Mouse (Mus musculus) forebrain, postnatal 0 days (tissue): ENCODE measurements around the gene Tmcc1. TPM values are rescaled to one million over a fixed set of nuclear protein-coding genes. Genes with fewer than 3 reads are reported as not detected.

Experiments used
- ATAC-seq: fragments of 200-750 bp; cut with Nextera tagmentation; 2 replicates; pipeline ENCODE4 v1.8.0; 2017; ENCODE audit warnings: mild to moderate bottlenecking, moderate library complexity
- DNase-seq: peaks from one replicate; pipeline ENCODE4 v3.0.0-alpha.2; 2015
- H3K27ac ChIP-seq: fragments of 300-500 bp; sonication (generic); 2 replicates; pipeline ENCODE4 v1.5.1; 2014; ENCODE audit warnings: low read depth, mild to moderate bottlenecking, antibody characterized with exemption, low read length, moderate library complexity, mixed read lengths
- H3K27me3 ChIP-seq: fragments of 300-500 bp; sonication (generic); 2 replicates; pipeline ENCODE4 v1.6.1; 2014; ENCODE audit warnings: mild to moderate bottlenecking, low read length, mixed read lengths; ENCODE audit not compliant: insufficient read depth
- H3K36me3 ChIP-seq: fragments of 300-500 bp; sonication (generic); 2 replicates; pipeline ENCODE4 v1.6.1; 2014; ENCODE audit warnings: mild to moderate bottlenecking, moderate library complexity; ENCODE audit not compliant: insufficient read depth
- H3K4me1 ChIP-seq: fragments of 300-500 bp; sonication (generic); 2 replicates; pipeline ENCODE4 v1.6.1; 2014; ENCODE audit warnings: antibody characterized with exemption; ENCODE audit not compliant: insufficient read depth
- H3K4me2 ChIP-seq: fragments of 300-500 bp; sonication (generic); 2 replicates; pipeline ENCODE4 v1.6.1; 2014; ENCODE audit warnings: low read depth, mild to moderate bottlenecking, moderate library complexity
- H3K4me3 ChIP-seq: fragments of 300-500 bp; sonication (generic); 2 replicates; pipeline ENCODE4 v1.5.1; 2014; ENCODE audit warnings: low read depth, low read length, mixed read lengths
- H3K9ac ChIP-seq: fragments of 300-500 bp; sonication (generic); 2 replicates; pipeline ENCODE4 v1.6.1; 2014; ENCODE audit warnings: mild to moderate bottlenecking
- H3K9me3 ChIP-seq: fragments of 300-500 bp; sonication (generic); 2 replicates; pipeline ENCODE4 v1.6.1; 2016; ENCODE audit warnings: low read length
- CTCF ChIP-seq: sonication (generic); IDR thresholded peaks from 2 replicates; pipeline ENCODE4 v1.5.1; 2016; ENCODE audit warnings: antibody characterized with exemption, control low read depth, low read depth
- WGBS: fragments of 180-500 bp; shearing (Covaris S2); extraction: QIAGEN DNeasy Blood & Tissue Kit; methylation state at CpG from one replicate; pipeline ENCODE4 v1.1.7; 2014; 5-methylcytosine and 5-hydroxymethylcytosine counted together
- polyA plus RNA-seq: library from polyadenylated mRNA; unstranded; fragments of >200 nt; fragmentation: Nextera tagmentation; extraction: Ambion mirVana; gene quantifications from 2 replicates; pipeline ENCODE4 v1.2.1, GENCODE M21; 2015
- total RNA-seq: library from RNA; depleted of rRNA; stranded (reverse); fragments of >200 nt; gene quantifications from 2 replicates; pipeline ENCODE4 v1.2.3, GENCODE M21; 2014

Tmcc1 gene
- total and polyA plus RNA-seq, 2 experiments from 2014 or later = 13.6 to 48.2 TPM

DNA sequence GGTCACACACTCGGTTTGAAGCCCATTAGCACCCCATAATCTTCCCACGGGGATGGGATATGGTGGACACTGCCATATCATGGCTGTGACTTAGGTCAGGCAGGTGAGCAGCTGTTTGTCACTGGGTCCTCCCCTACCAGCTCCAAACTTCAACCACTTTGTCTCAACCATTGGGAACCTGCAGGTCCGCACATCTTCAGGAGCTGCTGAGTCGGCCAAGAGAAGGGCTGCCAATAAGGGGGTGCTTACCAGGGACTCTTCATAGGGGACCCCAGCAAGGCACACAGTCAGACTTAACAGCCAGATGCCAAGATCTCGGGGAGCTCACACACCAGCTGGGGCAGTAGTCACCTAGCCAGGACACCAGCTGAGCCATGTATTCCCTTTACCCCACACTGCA is 192.4 kb downstream of the Tmcc1 start:
- H3K27me3 ChIP-seq = no peaks in the 10 kb centered on the region
- ATAC-seq (no peak), DNase-seq (no peak)
- no peak overlapping the region for H3K4me3 ChIP-seq
- no peaks in the 10 kb centered on the region for H3K36me3 ChIP-seq
- H3K9me3 ChIP-seq = no peaks in the 10 kb centered on the region
- H3K9ac ChIP-seq = no peak overlapping the region
- no peak for TF ChIP-seq CTCF
- H3K27ac ChIP-seq = no peak overlapping the region
- 89% methylated on average over 5 of the region's 5 CpGs for WGBS
- no peak overlapping the region for H3K4me2 ChIP-seq
- no peaks in the 10 kb centered on the region for H3K4me1 ChIP-seq

DNA sequence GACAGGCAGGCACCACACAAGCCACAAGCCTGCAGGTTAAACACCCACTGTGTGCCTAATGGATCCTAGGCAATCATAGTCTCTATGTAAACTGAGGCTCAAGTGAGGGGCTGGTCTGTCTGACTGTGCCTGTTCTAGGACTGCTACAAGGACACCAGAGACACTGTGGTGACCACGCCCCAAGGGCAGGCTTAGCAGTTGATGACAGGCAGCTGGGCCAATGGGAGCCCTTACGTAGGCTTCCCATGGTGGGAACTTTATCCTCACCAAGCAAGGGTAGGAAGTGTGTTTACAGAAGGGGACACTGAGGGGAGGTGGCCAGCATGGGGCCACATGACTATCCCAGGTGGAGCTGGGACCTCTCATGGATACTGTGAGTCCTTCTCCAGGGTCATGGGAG is 194.1 kb downstream of the Tmcc1 start:
- 0 out of 2 replicates have a peak, but pooled peaks cover 2% of the 10 kb centered on the region for H3K27me3 ChIP-seq
- ATAC-seq = no peak
- H3K9me3 ChIP-seq = no peaks in the 10 kb centered on the region
- DNase-seq = no peak
- no peak overlapping the region for H3K4me3 ChIP-seq
- H3K4me1 ChIP-seq = peaks cover under 1% of the 10 kb centered on the region; the same call in 1 of the 2 replicates
- H3K36me3 ChIP-seq = no peaks in the 10 kb centered on the region
- H3K27ac ChIP-seq = no peak overlapping the region
- WGBS = 87% methylated on average over 2 of the region's 2 CpGs
- H3K9ac ChIP-seq = no peak overlapping the region
- no peak for TF ChIP-seq CTCF
- H3K4me2 ChIP-seq = no peak overlapping the region

DNA sequence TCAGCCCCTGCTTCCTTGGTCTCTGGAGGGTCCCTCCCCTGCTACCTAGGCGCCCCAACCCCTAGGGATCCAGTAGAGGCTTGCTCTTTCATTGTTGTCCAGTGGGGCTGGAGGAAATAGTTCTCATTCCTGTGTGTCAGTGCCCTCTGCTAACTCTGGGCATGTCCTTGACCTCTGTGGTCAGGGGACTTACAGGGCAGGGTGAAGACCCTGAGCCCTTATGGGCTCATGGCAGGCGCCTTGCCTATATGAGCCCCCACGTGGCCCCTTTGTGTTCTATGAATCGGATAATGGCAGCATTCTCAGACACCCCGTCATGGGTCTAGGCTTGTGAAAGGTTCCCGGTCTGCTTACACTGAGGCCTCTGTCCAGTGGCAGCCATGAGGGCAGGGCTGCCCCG is 194.5 kb downstream of the Tmcc1 start:
- Histone ChIP-seq H3K9ac (no peak overlapping the region), H3K9me3 (no peaks in the 10 kb centered on the region), H3K4me3 (no peak overlapping the region), H3K36me3 (no peaks in the 10 kb centered on the region), H3K27me3 (0 out of 2 replicates have a peak, but pooled peaks cover 7% of the 10 kb centered on the region), H3K4me1 (peaks cover 6% of the 10 kb centered on the region; the same call in 1 of the 2 replicates), H3K4me2 (no peak overlapping the region), H3K27ac (no peak overlapping the region)
- WGBS = 77% methylated on average over 7 of the region's 7 CpGs
- DNase-seq (no peak), ATAC-seq (no peak)
- no peak for TF ChIP-seq CTCF

DNA sequence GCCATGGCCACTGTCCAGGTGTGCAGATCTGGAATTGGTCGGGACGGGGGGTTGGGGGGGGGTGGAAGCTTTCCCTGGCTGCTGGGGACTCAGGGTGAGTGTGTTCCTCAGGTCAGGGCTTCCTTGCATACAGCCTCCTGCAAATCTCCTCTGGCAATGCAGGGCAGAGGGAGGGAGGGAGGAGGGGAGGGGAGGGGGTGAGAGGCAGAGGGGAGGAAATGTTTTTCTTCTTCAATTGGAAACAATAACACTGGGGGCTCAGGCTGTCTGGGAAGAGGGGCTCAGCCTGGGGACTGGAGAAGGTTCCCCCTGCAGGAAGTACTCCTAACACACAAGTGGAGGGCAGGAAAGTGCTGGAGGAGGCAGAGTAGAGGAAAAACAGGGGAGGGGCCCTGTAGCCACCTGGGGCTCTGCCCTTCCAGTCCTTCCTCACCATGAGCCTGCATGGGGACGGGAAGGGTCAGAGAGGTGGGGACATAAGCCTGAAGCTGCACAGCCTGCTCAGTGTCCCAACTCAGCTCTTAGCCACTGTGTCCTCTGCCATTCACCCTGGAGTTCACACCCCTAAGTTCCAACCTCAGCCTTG is 195.5 kb downstream of the Tmcc1 start:
- H3K4me1 ChIP-seq = peaks cover 9% of the 10 kb centered on the region; the same call in 1 of the 2 replicates
- no peaks in the 10 kb centered on the region for H3K36me3 ChIP-seq
- H3K27me3 ChIP-seq = peaks cover 16% of the 10 kb centered on the region
- 14% methylated on average over 3 of the region's 3 CpGs for WGBS
- TF ChIP-seq CTCF = no peak
- no peak for DNase-seq
- H3K9ac ChIP-seq = no peak overlapping the region
- H3K9me3 ChIP-seq = no peaks in the 10 kb centered on the region
- ATAC-seq = no peak
- no peak overlapping the region for H3K4me2 ChIP-seq
- no peak overlapping the region for H3K4me3 ChIP-seq
- no peak overlapping the region for H3K27ac ChIP-seq

DNA sequence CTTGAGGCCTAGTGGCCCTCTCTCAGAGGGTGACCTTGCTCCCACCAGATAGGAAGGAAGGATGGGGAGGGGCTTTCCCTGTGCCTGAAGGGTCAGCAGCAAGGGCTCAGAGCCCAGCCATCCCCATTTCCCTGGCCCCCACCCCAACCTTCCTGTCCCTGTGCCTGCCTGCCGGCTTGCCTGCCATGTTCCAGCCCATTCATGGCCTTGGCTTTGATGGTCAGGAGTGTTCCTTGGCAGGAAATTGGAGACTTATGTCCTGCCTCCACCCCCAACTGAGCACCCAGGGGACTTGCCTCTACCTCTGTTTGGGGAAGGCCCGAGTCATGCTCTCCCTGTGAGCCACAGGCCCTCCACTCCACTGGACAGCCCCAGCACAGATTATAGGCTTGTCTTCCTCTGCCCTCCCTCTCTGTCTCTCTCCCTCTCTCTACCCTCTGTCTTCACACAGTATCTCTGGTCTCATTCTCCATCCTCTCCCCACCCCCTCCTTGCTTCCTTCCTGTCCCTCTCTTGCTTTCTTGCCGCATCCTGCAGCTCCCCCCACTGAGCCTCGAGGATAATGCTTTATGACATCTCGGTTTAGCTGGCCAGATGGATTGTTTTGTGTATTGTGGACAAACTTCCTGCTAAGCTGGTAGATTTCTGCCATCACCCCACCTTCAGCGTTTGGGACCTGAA is 197.0 kb downstream of the Tmcc1 start:
- H3K4me1 ChIP-seq = peaks cover 9% of the 10 kb centered on the region
- DNase-seq (peak; percentile 47), ATAC-seq (0 out of 2 replicates have a peak, but pooled peaks have one; percentile 8)
- H3K27me3 ChIP-seq = peaks cover 18% of the 10 kb centered on the region
- no peak overlapping the region for H3K9ac ChIP-seq
- TF ChIP-seq CTCF = peak; percentile 63
- no peak overlapping the region for H3K4me2 ChIP-seq
- 40% methylated on average over 6 of the region's 6 CpGs for WGBS
- H3K4me3 ChIP-seq = no peak overlapping the region
- no peaks in the 10 kb centered on the region for H3K36me3 ChIP-seq
- no peaks in the 10 kb centered on the region for H3K9me3 ChIP-seq
- H3K27ac ChIP-seq = no peak overlapping the region

DNA sequence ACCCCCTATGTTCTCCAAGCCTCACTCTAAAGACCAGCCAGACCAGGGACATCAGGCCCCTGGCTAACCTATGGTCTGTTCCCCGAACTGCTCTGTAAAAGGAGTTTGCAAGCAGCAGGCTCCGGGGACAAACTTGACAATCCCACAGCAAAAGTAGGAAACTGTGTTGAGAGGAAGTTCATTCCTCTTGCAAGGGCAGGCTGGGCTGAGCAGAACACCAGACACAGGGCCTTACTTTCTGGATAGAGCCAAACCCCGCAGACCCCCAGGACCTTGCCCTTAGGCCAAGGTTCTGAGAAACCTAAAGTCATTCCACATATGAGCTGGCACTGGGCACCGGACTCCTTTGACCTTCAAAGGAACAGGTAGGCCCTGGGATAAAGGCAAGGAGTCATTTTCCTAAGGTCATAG is 197.8 kb downstream of the Tmcc1 start:
- no peak overlapping the region for H3K27ac ChIP-seq
- peaks cover 18% of the 10 kb centered on the region for H3K27me3 ChIP-seq
- no peak for DNase-seq
- TF ChIP-seq CTCF = no peak
- H3K4me1 ChIP-seq = peaks cover 9% of the 10 kb centered on the region
- 43% methylated on average over 4 of the region's 4 CpGs for WGBS
- peak overlapping the region; percentile 62; the same call in 1 of the 2 replicates for H3K4me3 ChIP-seq
- no peaks in the 10 kb centered on the region for H3K36me3 ChIP-seq
- peak overlapping the region; percentile 94 for H3K4me2 ChIP-seq
- H3K9ac ChIP-seq = no peak overlapping the region
- H3K9me3 ChIP-seq = no peaks in the 10 kb centered on the region
- no peak for ATAC-seq

DNA sequence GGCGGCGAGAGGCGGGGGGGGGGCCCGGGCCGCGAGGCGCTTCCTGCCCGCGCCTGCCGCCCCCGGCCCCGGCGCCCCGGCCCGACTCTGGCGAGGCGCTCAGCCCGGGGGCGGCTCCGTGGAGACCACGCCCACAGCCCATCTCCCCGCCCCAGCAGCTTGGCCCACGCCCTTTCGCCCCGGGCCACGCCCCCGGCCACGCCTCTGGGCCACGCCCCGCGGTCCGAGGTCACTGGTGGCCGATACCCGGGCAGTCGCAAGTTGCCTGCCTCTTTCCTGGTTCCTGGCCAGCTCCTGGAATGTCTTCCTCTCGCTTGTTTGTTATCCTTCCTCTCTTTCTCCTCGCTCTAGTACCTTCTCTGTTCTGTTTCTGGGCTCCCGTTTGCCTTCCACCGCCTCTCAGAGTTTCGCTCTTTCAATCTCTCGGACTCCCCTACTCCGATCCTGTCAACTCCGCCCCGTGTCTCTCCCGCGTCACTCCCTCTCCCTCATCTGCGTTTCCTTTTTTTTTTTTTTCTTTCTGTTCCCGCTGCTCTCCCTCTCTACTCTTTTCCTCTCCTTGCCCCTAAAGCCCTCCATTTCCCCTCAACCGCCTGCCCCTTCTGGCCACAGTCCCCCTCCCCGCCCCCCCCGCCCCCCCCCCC is 198.3 kb downstream of the Tmcc1 start, which contains the start of gene Plxnd1:
Gene Plxnd1 (minus strand): TSS at position 129 of the 644 bp plus-strand sequence.
- no peaks in the 10 kb centered on the region for H3K36me3 ChIP-seq
- peak within 1 kb of the TSS; percentile 50 for H3K27ac ChIP-seq
- H3K9me3 ChIP-seq = no peaks in the 10 kb centered on the region
- peak; percentile 72 for DNase-seq
- H3K4me3 ChIP-seq = peak within 1 kb of the TSS; percentile 62
- H3K4me1 ChIP-seq = peaks cover 9% of the 10 kb centered on the region
- H3K4me2 ChIP-seq = peak within 1 kb of the TSS; percentile 94
- TF ChIP-seq CTCF = no peak
- ATAC-seq = peak; percentile 56
- H3K9ac ChIP-seq = peak within 1 kb of the TSS; percentile 58
- H3K27me3 ChIP-seq = peaks cover 18% of the 10 kb centered on the region
- 4% methylated on average over 46 of the region's 51 CpGs for WGBS
